Mouse (Mus musculus) stomach, postnatal 0 days (tissue): Measurements from ENCODE around the gene Kcnn4.
A peak's percentile ranks its signal among the peaks of the same experiment; 100 is the strongest.

Experiments used
- CTCF ChIP-seq: IDR thresholded peaks from 2 replicates; pipeline ENCODE4 v1.5.1; 2016; ENCODE audit warnings: antibody characterized with exemption, low read depth, mild to moderate bottlenecking, moderate library complexity
- EP300 ChIP-seq: optimal IDR thresholded peaks from 2 replicates; pipeline ENCODE3; 2016; ENCODE audit warnings: antibody characterized with exemption

GRCm38 (mm10) chr7:24406528-24407344 lies 36.7 kb downstream of the Kcnn4 start:
- TF ChIP-seq CTCF = peak; percentile 84
- TF ChIP-seq EP300 = no peak
